9 mouse cellular contexts compared by ENCODE assay signal in genomic region chr11:77785396-77785767, GRCm38 (mm10). TPM values are rescaled to one million over a fixed set of nuclear protein-coding genes. Genes with fewer than 3 reads are reported as not detected.
DNase-seq lines count a peak whose midpoint lies in the region; ATAC-seq lines count a peak whose summit lies in the region.
"Had no signal": no experiment of that assay in that cellular context is flagged by ENCODE, and none has a peak within 500 bp of the region (broad histone marks: within the 10 kb centered on the region; RNA-seq: fewer than 3 reads in every experiment).

No protein-coding gene starts in this region.

- H3K27ac ChIP-seq in heart, embryonic 12.5 days (ENCODE audit: poor library complexity, severe bottlenecking), result peak overlapping the region; percentile 95
- peak overlapping the region; percentile 97 for H3K27ac ChIP-seq in liver, embryonic 13.5 days

- peaks cover 77% of the 10 kb centered on the region for H3K4me1 ChIP-seq in heart, embryonic 12.5 days (replicated peaks)
- peaks cover 97% of the 10 kb centered on the region for H3K4me1 ChIP-seq in liver, embryonic 13.5 days (replicated peaks)

- peak; percentile 44; the same call in 1 of the 2 replicates for ATAC-seq in heart, embryonic 12.5 days (ENCODE audit: insufficient number of reproducible peaks, low FRiP score)
- ATAC-seq in liver, embryonic 13.5 days (ENCODE audit: low read depth), result no peak

- no peaks in the 10 kb centered on the region for H3K27me3 ChIP-seq in heart, embryonic 12.5 days (replicated peaks)
- H3K27me3 ChIP-seq in liver, embryonic 13.5 days, result no peaks in the 10 kb centered on the region

- H3K9me3 ChIP-seq in heart, embryonic 12.5 days (replicated peaks), result no peaks in the 10 kb centered on the region
- no peaks in the 10 kb centered on the region for H3K9me3 ChIP-seq in liver, embryonic 13.5 days (replicated peaks)

- peak overlapping the region; percentile 44 for H3K4me2 ChIP-seq in heart, embryonic 12.5 days
- peak overlapping the region; percentile 89 for H3K4me2 ChIP-seq in liver, embryonic 13.5 days

- no peak for DNase-seq in heart, postnatal 25 days (ENCODE audit: low spot score)
- peak; percentile 29 for DNase-seq in NIH3T3 (ENCODE audit: low read depth)
- DNase-seq in heart, postnatal 4 days, result peak; percentile 46
- DNase-seq in liver, embryonic 13.5 days, result no peak
- DNase-seq in adrenal gland, postnatal 14 days, result no peak
- no peak for DNase-seq in cerebellum, adult 11 months
- no peak for DNase-seq in T-cell, adult 2 months (ENCODE audit: low spot score)

- no peaks in the 10 kb centered on the region for H3K36me3 ChIP-seq in heart, embryonic 12.5 days
- peaks cover 18% of the 10 kb centered on the region for H3K36me3 ChIP-seq in liver, embryonic 13.5 days

- peak overlapping the region; percentile 28; the same call in 1 of the 2 replicates for H3K9ac ChIP-seq in heart, embryonic 12.5 days
- H3K9ac ChIP-seq in liver, embryonic 13.5 days, result peak overlapping the region; percentile 77

- intact Hi-C loops in heart, postnatal 25 days (cut with DNase I), result no loop called here

- H3K4me3 ChIP-seq in heart, embryonic 12.5 days, result no peak overlapping the region
- H3K4me3 ChIP-seq in liver, embryonic 13.5 days (replicated peaks), result peak overlapping the region; percentile 54

- WGBS in heart, embryonic 12.5 days, result 4% methylated on average over 5 of the region's 5 CpGs
- 21% methylated on average over 5 of the region's 5 CpGs for WGBS in liver, embryonic 13.5 days (ENCODE audit: insufficient replicate concordance)

RNA-seq across cellular contexts. Expression of gene Gm10277, which starts 2.2 kb away (rescaled TPM):
- polyA plus RNA-seq in heart, embryonic 12.5 days (2016; fragmentation: Nextera tagmentation; extraction: Ambion mirVana), result 1.2 and 1.5 TPM in 2 replicates
- total RNA-seq in heart, postnatal 25 days (2021), result not detected
- not detected for total RNA-seq in heart, postnatal 4 days (2021)
- polyA plus RNA-seq in liver, embryonic 13.5 days (2015; fragmentation: Nextera tagmentation; extraction: Ambion mirVana), result 0.57 and 0.78 TPM in 2 replicates
- total RNA-seq in adrenal gland, postnatal 14 days (2021), result not detected in 2 replicates
- total RNA-seq: hematopoietic stem cell, adult 5-6 weeks had no signal

RNA-seq across cellular contexts. Expression of gene Myo18a, which starts 22.3 kb away (rescaled TPM):
- 154 and 164 TPM in 2 replicates for polyA plus RNA-seq in heart, embryonic 12.5 days (2016; fragmentation: Nextera tagmentation; extraction: Ambion mirVana)
- 100 to 1,000 TPM; 273 to 280 TPM for total RNA-seq in heart, postnatal 25 days (2021)
- total RNA-seq in heart, postnatal 4 days (2021), result 100 to 1,000 TPM; 244 to 245 TPM
- polyA plus RNA-seq in liver, embryonic 13.5 days (2015; fragmentation: Nextera tagmentation; extraction: Ambion mirVana), result 17.3 and 21.8 TPM in 2 replicates
- total RNA-seq in adrenal gland, postnatal 14 days (2021), result 57.6 and 62.5 TPM in 2 replicates

Comparison
In these comparisons a context has a peak if more than half of its experiments do, and no peak if none do; other contexts are left out.
1. DNase-seq: peak in NIH3T3 (single experiment) and heart, postnatal 4 days (single experiment); none in heart, postnatal 25 days (single experiment), liver, embryonic 13.5 days (single experiment), adrenal gland, postnatal 14 days (single experiment), cerebellum, adult 11 months (single experiment) and T-cell, adult 2 months (single experiment).